Mouse (Mus musculus) C2C12 (cell line): ENCODE data around the gene Lrmda.

Experiments
- CEBPB ChIP-seq: IDR thresholded peaks from one replicate; pipeline ENCODE4 v1.6.1; 2011; ENCODE audit warnings: low read depth, mild to moderate bottlenecking, control low read depth, moderate library complexity
- CTCF ChIP-seq: IDR thresholded peaks from one replicate; pipeline ENCODE4 v1.5.1; 2011; ENCODE audit not compliant: control insufficient read depth, insufficient read depth, insufficient read length
- FOSL1 ChIP-seq: IDR thresholded peaks from one replicate; pipeline ENCODE4 v1.8.0; 2011; ENCODE audit warnings: mild to moderate bottlenecking, low read length; ENCODE audit not compliant: poor library complexity, insufficient read depth, severe bottlenecking
- MAX ChIP-seq: IDR thresholded peaks from one replicate; pipeline ENCODE4 v1.6.1; 2011; ENCODE audit warnings: mild to moderate bottlenecking, control low read depth
- MYOD1 ChIP-seq: IDR thresholded peaks from one replicate; pipeline ENCODE4 v1.6.1; 2011; ENCODE audit warnings: low read depth; ENCODE audit not compliant: control insufficient read depth, insufficient read length
- MYOG ChIP-seq: IDR thresholded peaks from one replicate; pipeline ENCODE4 v1.6.1; 2011; ENCODE audit not compliant: control insufficient read depth, insufficient read length; ENCODE audit errors: extremely low read depth
- USF1 ChIP-seq: IDR thresholded peaks from one replicate; pipeline ENCODE4 v1.6.1; 2011; ENCODE audit warnings: low read depth, mild to moderate bottlenecking, control low read depth, moderate library complexity

GRCm38 (mm10) chr14:22600166-22600565 lies 580.7 kb downstream of the Lrmda start:
- TF ChIP-seq CTCF (no peak), USF1 (no peak), FOSL1 (no peak), MYOG (no peak), MAX (no peak), MYOD1 (no peak), CEBPB (no peak)
